Mouse (Mus musculus) neutrophil, adult 5-6 weeks (primary cell): ENCODE results near the gene Gm20388. TPM values are rescaled to one million over a fixed set of nuclear protein-coding genes. Genes with fewer than 3 reads are reported as not detected.
A peak's percentile ranks its signal among the peaks of the same experiment; 100 is the strongest.
"Not testable (repeated sequence)": the region's sequence is repeated elsewhere in the genome, so short reads cannot be mapped to it uniquely, and the experiment has no call there.

ENCODE experiments used
- ATAC-seq: fragments of 151-379, 151-347 bp; 2 replicates; pipeline ENCODE4 v1.8.0; 2017; ENCODE audit warnings: mild to moderate bottlenecking, moderate TSS enrichment; ENCODE audit not compliant: insufficient number of reproducible peaks, poor library complexity, low FRiP score, severe bottlenecking; ENCODE audit errors: extremely low read depth
- total RNA-seq: library from RNA; stranded (forward); fragments of 200-1000 nt; gene quantifications from 2 replicates; pipeline ENCODE4 v1.2.3, GENCODE M21; 2017

The Gm20388 gene
- total RNA-seq, 1 experiment from 2014 or later, result 10.8 TPM

- ATAC-seq, result no peak
Measured at GRCm38 (mm10) chr8:123245543-123245942, 3334.9 kb downstream of the Gm20388 start.

GRCm38 (mm10) chr8:123247748-123248147 lies 3337.1 kb downstream of the Gm20388 start:
- ATAC-seq, result no peak

GRCm38 (mm10) chr8:123248596-123248995 lies 3338.0 kb downstream of the Gm20388 start:
- ATAC-seq, result 0 out of 2 replicates have a peak, but pooled peaks have one; percentile 30

- ATAC-seq, result no peak
Measured at GRCm38 (mm10) chr8:123250940-123251339, 3340.3 kb downstream of the Gm20388 start.

GRCm38 (mm10) chr8:123252925-123253324 lies 3342.3 kb downstream of the Gm20388 start:
- no peak for ATAC-seq

- ATAC-seq, result no peak
Measured at GRCm38 (mm10) chr8:123253451-123254098, 3342.9 kb downstream of the Gm20388 start.

GRCm38 (mm10) chr8:123254099-123254885 lies 3343.7 kb downstream of the Gm20388 start, which contains the start of the genes Zfp276 and Vps9d1:
Gene Zfp276 (plus strand): TSS chr8:123254195.
Gene Vps9d1 (minus strand): TSS chr8:123254348.
- peak; percentile 78 for ATAC-seq

- no peak for ATAC-seq
Measured at GRCm38 (mm10) chr8:123255170-123255569, 3344.5 kb downstream of the Gm20388 start.

GRCm38 (mm10) chr8:123257114-123257513 lies 3346.5 kb downstream of the Gm20388 start:
- no peak for ATAC-seq

- not testable (repeated sequence) for ATAC-seq
Measured at GRCm38 (mm10) chr8:123257593-123257992, 3347.0 kb downstream of the Gm20388 start.

- ATAC-seq, result no peak
Measured at GRCm38 (mm10) chr8:123267926-123268656, 3357.4 kb downstream of the Gm20388 start.

- ATAC-seq, result no peak
Measured at GRCm38 (mm10) chr8:123271147-123271546, 3360.5 kb downstream of the Gm20388 start.

GRCm38 (mm10) chr8:123271901-123272300 lies 3361.3 kb downstream of the Gm20388 start:
- no peak for ATAC-seq

- no peak for ATAC-seq
Measured at GRCm38 (mm10) chr8:123274447-123274846, 3363.8 kb downstream of the Gm20388 start.

GRCm38 (mm10) chr8:123275096-123275495 lies 3364.5 kb downstream of the Gm20388 start:
- no peak for ATAC-seq

- ATAC-seq, result no peak
Measured at GRCm38 (mm10) chr8:123278445-123278844, 3367.8 kb downstream of the Gm20388 start.

GRCm38 (mm10) chr8:123279828-123280227 lies 3369.2 kb downstream of the Gm20388 start:
- no peak; the same call in 1 of the 2 replicates for ATAC-seq

- peak; percentile 72 for ATAC-seq
Measured at GRCm38 (mm10) chr8:123280302-123281094, 3369.9 kb downstream of the Gm20388 start.

- 0 out of 2 replicates have a peak, but pooled peaks have one; percentile 22 for ATAC-seq
Measured at GRCm38 (mm10) chr8:123282994-123283393, 3372.4 kb downstream of the Gm20388 start.
